Mouse (Mus musculus) myocyte (in vitro differentiated cells): ENCODE measurements at regions not wholly inside any gene's neighbourhood (a gene's known extent, or its start where the extent isn't known, plus 50 kb on each side); places are given as distances from the start of the nearest gene placed in this dataset.

ENCODE experiments used
- E2F4 ChIP-seq: IDR thresholded peaks from one replicate; pipeline ENCODE4 v1.6.1; 2011; ENCODE audit warnings: mild to moderate bottlenecking, control low read depth, moderate library complexity; ENCODE audit not compliant: insufficient read depth
- MYOG ChIP-seq, 3 experiments: IDR thresholded peaks; one replicate each; pipeline ENCODE4 v1.6.1; 2011; ENCODE audit warnings: control low read depth in 2 of 3, low read depth in 2 of 3, mild to moderate bottlenecking in 2 of 3; ENCODE audit not compliant: insufficient read length in 2 of 3, control insufficient read depth in 1 of 3, insufficient read depth in 1 of 3
- POLR2A ChIP-seq: IDR thresholded peaks from one replicate; pipeline ENCODE4 v1.6.1; 2011; ENCODE audit warnings: low read depth, mild to moderate bottlenecking, control low read depth, moderate library complexity; ENCODE audit not compliant: insufficient read length
- REST ChIP-seq: IDR thresholded peaks from one replicate; pipeline ENCODE4 v1.6.1; 2011; ENCODE audit warnings: mild to moderate bottlenecking, control low read depth, moderate library complexity; ENCODE audit not compliant: insufficient read depth, insufficient read length
- USF1 ChIP-seq: IDR thresholded peaks from one replicate; pipeline ENCODE4 v1.6.1; 2011; ENCODE audit warnings: low read depth, mild to moderate bottlenecking, control low read depth, moderate library complexity

DNA sequence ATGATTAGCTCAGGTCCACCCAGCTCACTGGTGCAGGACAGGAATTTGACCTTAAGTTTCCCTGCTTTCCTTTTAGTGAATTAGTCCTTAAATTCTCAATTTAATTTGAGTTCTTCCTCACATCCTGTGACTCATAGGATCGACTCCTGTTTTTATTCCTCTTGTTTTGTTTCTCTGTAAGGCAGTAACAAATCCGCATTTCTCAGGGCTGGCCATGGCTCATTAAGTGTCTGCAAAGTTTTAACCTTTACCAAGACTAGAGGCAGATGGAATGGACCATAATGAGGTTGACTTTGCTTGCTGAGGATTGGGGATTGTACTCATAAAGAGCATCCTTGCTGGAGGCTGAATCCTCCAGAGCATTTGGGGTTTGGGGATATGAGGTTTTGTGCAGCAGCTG, 156.6 kb downstream of the Cysltr2 start:
- TF ChIP-seq POLR2A: no peak
- no peak for TF ChIP-seq E2F4
- no peak for TF ChIP-seq USF1
- TF ChIP-seq MYOG (IDR thresholded peaks at IDR 0.05; ENCODE audit: control insufficient read depth in 1 of 3, insufficient read depth in 1 of 3, insufficient read length in 2 of 3, low read depth in 2 of 3): no peak
- TF ChIP-seq REST: no peak
